Mouse (Mus musculus) v-Abl transformed pro-B cells (cell line): ENCODE data around the gene Hist1h4h.

Source experiments
- in situ Hi-C, 2 experiments: fragments of 400-800 bp; cut with MboI; formaldehyde crosslinking; loops; one replicate each; pipeline ENCODE4 v1.15.1; 2025; ENCODE audit not compliant: unreplicated experiment in 2 of 2

The Hist1h4h gene

DNA sequence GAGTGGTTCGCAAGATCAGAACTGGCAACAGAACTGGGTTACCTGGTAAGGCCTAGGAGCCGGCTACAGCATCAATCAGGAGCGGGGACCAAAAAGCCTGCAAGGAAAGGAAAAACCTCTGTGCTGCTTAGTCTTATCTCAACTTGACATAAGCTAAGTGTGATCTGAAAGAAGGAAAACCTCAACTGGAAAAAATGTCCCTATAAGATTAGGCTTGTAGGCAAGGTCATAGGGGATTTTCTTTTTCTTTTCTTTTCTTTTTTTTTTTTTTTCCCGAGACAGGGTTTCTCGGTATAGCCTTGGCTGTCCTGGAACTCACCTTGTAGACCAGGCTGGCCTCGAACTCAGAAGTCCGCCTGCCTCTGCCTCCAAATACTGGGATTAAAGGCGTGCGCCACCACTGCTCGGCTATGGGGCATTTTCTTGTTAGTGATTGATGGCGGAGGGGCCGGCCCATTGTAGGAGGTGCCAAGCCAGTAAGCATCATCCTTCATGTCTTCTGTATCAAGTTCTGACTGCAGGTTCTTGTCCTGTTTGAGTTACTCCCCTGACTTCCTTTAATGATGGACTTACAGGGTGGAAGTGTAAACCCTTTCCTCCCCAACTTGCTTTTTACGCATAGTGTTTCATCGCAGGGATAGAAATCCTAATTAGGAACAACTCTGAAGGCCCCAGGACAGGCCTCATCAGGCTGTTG is 23.9 kb upstream of the Hist1h4h start:
- in situ Hi-C loops = no loop called here

DNA sequence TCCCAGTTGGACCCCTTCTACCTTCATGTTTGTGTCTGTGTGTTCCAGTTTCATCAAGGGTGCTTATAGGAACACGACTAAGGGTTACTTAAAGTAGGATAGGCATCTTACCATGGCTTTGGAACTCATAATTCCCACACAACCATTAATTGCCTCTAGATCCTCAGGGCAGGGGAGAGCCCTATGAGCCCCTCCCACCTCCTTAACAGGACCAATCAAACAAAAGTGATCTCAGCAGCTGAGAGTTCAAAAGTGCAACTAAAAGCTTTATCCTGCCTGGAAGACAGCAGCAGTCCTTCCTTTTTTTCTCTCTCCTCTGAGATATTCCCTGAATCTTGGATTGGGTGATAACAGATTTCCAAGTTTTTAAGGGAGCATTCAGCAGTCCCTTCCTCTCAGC is 20.7 kb upstream of the Hist1h4h start:
- in situ Hi-C loops = loop anchor here (10.0 kb wide), 2 partner anchors 1485 to 1655 kb away; no protein-coding TSS in a partner anchor

DNA sequence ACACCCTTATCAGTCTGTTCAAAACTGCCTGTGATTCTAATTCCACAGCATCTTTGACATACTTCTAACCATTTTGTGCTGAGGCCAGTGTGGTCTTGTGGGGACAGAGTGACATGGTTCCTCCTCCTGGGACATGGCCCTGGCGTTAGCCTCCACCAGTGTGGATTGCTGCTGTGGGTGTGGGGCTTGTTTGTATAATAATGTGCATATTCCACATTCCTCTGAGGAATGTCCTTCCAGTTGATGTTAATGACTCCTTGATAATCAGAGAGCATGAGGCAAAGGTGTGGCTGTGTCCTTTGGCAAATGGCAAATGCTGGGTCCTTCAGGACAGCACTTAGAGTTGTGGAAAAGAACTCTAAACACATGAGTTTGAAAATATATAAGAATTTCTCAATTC is 17.3 kb upstream of the Hist1h4h start:
- in situ Hi-C loops = loop anchor here (10.0 kb wide), 2 partner anchors 1489 to 1659 kb away; no protein-coding TSS in a partner anchor

DNA sequence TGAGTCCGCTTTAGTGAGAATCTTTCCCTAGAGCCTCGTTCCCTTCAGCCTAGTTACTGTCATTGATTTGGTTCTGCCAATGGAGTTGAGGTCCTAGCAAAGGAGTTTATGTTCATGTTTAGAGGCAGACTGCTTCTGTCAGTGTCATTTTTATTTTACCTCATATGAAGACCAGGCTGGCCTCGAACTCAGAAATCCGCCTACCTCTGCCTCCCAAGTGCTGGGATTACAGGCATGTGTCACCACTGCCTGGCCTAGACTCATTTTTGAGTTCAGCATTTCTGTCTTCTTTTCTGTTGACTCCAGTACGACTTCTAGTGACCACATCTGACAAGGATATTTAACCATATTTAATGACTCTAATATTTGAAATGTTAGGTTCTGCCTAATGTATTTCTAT is 15.6 kb upstream of the Hist1h4h start:
- in situ Hi-C loops = loop anchor here (5.0 to 10.0 kb wide), 7 partner anchors 68 to 1803 kb away; no protein-coding TSS in a partner anchor

DNA sequence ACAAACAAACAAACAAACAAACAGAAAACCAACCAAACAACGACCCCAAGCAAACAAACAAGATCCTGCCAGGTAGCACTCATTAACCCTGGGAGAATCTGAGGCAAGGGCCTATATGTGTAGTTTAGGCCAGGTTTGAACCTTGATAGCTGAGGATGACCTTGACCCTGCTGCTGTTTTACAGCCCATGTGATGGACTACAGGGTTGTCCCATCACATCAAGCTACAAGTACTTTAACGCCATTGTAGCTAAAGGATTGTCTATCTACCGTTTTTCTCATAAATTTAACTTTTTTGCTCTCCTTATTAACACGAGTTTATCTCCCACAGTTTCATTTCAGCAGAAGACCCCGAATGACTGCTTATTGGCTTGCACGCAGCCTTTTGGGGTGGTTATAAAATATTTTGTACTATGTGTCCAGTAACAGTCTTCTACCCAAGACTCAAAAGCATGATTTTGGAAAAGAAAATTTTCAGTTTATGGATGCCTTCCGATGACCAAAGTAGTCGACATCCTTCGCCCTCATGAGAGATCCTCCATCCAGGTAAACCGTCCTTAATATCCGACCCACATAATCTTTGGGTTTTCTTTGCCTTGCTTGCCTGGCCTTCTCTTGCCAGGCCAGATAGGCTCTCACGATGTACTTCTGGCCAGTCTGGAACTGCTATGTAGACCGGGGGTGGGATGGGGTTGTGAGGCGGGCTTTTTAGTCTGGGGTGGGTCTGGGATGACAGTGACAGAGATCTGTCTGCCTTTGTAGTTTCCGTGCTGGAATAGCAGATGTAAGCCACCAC is 14.8 kb upstream of the Hist1h4h start:
- in situ Hi-C loops = loop anchor here (5.0 to 10.0 kb wide), 7 partner anchors 69 to 1804 kb away; no protein-coding TSS in a partner anchor

DNA sequence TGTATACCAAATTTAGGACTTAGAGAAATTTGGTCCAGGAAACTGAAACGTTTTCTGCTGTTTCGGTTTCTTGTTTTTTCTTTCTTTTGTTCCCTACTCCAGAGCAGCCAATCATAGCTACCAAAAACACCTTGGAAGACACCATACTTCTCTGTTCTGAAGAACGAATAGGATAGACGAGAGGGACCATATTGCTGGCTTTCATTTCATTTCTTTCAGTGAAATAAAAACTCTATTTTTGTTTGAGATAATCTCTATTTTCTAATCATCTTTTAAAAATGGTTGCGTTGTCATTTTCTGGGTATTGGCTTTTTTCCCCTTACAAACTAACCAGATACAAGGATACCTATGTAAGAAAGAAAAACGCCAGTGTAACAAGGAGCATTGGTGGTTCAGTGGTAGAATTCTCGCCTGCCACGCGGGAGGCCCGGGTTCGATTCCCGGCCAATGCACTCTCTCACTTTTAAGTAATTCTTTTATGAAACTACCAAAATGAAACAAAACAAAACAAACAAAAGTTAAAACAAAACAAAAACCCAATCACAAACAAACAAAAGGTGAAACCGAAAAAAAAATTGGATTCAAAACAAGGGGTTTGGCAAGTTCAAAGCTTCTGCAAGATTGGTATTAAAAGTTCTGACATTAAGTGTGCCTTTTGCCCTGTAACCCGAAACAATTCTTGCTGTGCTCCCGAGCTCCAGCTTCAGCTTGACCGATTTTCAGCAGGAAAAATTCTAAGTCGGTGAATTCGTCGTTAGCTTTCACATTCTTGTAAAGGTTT is 13.8 kb upstream of the Hist1h4h start:
- in situ Hi-C loops = loop anchor here (5.0 to 10.0 kb wide), 7 partner anchors 70 to 1805 kb away; no protein-coding TSS in a partner anchor

DNA sequence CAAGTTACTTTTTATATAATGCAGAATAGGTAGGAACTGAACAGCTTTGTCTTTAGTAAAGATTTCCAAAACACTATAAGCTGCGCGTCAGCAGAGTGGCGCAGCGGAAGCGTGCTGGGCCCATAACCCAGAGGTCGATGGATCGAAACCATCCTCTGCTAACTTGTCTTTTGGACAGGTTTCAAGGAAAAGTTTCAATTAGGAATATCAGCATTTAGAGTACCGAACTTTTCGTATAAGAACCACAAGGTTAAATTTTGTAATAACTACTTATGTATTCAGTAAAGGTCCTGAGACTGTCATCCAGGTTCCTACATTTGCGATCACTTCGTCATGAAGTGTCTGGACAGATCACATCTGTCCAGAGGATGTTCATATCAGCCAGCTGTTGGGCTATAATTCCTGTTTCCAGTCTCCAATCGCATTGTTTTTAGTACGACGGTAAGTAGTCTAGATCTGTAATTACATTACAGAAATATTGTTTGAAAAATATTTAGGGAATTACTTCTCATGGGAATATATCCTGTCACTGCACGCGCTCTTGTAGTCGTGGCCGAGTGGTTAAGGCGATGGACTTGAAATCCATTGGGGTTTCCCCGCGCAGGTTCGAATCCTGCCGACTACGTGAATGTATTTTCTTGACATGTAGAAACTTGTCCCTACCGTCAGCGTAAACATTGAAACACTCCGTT is 13.1 kb upstream of the Hist1h4h start:
- in situ Hi-C loops = loop anchor here (5.0 to 10.0 kb wide), 7 partner anchors 70 to 1805 kb away; no protein-coding TSS in a partner anchor

DNA sequence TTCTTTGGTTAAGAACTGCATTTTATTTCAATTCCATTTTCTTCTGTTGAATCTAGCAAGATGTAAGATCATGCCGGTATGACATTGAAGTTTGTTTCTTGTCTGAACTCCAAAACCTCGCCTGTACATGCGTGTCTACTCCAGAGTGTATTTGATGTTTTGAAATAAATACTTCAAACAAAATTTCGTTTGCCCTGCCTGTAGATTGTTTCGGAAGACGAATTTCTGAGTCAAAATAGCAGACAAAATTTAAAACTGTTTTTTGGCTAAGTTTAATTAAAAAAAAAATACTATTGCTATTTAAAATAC is 12.6 kb upstream of the Hist1h4h start:
- in situ Hi-C loops = loop anchor here (5.0 to 10.0 kb wide), 7 partner anchors 71 to 1806 kb away; no protein-coding TSS in a partner anchor

DNA sequence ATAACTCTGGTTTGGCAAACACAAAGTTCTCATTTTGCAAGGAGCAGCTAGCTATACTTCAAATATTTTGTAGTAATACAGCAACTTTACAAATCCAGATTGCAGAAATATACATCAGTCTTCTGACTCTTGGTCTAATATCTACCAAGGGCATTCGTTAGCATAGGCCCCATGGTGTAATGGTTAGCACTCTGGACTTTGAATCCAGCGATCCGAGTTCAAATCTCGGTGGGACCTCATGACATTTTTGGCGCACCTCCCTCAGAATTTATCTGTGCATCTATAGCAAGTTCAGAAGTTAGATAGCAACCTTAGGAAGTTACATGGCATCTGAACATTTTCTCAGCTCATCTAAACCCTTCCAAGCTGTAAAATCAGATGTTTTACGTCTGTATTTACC is 12.0 kb upstream of the Hist1h4h start:
- in situ Hi-C loops = loop anchor here (5.0 to 10.0 kb wide), 7 partner anchors 72 to 1807 kb away; no protein-coding TSS in a partner anchor

DNA sequence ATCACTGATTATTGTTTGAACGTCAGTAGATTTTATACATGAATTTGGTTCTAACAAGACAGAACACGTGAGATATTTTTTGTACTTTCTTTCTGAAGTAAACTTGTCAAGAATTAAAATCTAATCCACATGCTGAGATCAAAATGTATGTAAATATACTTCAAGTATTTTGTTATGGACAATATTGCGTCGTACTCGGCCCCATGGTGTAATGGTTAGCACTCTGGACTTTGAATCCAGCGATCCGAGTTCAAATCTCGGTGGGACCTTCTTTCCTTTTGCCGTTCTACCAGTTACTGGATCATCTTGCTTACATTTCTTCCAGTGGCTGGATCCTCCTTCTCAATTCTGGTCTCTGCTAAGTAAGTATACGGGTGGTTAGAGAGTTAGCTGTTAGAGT is 11.4 kb upstream of the Hist1h4h start:
- in situ Hi-C loops = loop anchor here (5.0 to 10.0 kb wide), 7 partner anchors 72 to 1807 kb away; no protein-coding TSS in a partner anchor

DNA sequence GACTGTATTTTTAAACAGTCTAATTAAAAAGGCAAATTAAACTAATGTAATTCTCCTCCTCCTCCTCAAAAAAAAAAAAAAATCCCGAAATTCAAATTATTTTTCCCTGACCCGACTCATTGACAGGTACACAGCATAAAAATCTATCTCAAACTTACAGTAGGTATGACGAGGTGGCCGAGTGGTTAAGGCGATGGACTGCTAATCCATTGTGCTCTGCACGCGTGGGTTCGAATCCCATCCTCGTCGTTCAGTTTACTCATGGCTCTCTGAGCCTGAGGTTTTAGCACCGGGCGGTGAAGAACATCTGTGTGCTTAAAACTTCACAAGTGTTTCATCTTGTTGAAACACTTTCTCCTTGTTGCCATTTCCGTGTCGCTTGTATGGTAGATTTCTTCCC is 9.1 kb upstream of the Hist1h4h start:
- in situ Hi-C loops = no loop called here

DNA sequence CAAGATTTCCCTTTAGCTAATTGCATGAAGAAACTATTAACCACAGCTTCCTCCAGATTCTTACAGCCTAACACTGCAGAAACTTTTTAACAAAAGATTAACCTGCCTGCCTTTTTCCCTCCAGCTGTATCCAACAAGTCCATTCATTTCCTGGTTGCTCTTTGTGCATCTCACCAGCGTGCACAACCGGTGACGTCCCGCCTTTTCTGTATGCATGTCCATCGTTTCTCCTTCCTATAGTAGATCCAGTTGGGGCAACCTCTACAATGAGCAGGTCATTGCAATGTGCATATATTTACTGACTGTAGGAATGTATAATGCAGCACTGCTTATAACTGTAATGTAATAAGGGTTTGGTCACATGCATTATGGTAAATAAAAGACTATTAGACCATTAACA is 6.9 kb upstream of the Hist1h4h start:
- in situ Hi-C loops = no loop called here

DNA sequence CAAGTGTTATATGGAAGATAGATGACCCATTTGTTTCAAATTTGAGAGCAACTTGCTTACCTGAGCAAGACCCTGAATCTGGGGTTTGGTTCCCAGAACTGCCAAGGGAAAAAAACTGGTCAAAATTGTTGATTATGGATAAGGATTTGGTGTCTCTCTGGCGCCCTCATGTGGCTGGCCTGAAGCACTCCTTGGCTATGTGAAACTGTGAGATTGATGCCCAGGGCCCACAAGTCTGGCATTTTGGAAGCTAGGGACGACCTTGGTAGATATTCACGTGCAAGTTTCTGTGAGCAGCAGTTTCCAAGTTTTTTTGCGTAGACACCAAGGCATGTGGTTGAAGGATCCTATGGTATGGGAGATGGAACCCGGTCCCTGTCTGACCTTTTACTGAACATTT is 6.2 kb upstream of the Hist1h4h start:
- in situ Hi-C loops = loop anchor here in 1 of 2 experiments (5.0 kb wide), 1 partner anchor 68 kb away; no protein-coding TSS in a partner anchor

DNA sequence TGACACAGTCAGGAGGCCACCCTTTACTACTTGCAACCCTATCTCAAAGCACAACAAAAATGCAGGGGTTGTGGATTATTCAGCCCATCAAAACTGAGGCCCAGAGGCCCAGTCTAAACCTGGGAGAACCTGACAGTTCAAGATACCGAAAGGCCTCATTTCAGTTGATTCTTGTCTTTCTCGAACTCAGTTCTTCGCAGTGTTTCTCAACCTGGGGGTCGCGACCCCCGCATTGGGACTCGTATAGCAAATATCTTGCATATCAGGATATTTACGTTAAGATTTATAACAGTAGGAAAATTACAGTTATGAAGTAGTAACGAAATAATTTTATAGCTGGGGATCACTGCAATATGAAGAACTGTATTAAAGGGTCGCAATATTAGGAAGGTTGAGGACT is 4.9 kb upstream of the Hist1h4h start:
- in situ Hi-C loops = loop anchor here in 1 of 2 experiments (5.0 kb wide), 1 partner anchor 66 kb away; no protein-coding TSS in a partner anchor

DNA sequence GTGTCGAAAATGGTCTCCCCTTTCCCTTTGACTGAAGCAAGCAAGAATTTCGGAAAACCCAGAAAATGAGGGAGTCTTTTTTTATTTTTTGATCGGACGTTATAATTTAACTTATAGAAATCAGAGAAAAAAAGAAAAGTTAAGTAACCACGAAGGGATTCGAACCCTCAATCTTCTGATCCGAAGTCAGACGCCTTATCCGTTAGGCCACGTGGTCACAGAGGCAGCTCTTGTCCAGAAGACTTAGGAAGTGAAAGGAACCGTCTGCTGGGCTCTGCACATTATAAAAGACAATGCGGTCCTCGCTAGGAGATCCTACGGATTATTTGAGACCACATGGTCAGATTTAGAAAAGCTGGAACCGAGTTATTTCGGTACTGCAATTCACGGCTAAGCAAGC is 4.5 kb upstream of the Hist1h4h start:
- in situ Hi-C loops = loop anchor here in 1 of 2 experiments (5.0 kb wide), 1 partner anchor 66 kb away; no protein-coding TSS in a partner anchor

DNA sequence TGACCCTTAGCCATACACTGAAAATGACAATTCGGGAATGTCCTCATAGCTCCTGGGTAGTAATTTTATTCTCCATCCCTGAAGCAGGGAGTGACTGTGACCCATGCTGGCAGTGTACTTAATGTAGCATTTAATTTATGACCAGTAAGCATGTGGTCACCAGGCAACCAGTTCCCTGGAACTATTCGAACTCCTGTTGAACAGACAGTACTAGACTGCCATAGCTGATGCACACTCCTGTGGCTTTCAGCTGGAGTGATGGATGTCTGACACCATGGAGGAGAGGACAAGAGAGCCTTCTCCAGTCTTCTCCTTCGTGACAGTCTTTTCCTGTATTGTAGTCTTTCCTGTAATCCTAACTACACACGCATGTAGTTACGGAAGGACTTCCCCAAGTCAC is 1.8 kb upstream of the Hist1h4h start:
- in situ Hi-C loops = loop anchor here in 1 of 2 experiments (5.0 kb wide), 1 partner anchor 63 kb away; no protein-coding TSS in a partner anchor

DNA sequence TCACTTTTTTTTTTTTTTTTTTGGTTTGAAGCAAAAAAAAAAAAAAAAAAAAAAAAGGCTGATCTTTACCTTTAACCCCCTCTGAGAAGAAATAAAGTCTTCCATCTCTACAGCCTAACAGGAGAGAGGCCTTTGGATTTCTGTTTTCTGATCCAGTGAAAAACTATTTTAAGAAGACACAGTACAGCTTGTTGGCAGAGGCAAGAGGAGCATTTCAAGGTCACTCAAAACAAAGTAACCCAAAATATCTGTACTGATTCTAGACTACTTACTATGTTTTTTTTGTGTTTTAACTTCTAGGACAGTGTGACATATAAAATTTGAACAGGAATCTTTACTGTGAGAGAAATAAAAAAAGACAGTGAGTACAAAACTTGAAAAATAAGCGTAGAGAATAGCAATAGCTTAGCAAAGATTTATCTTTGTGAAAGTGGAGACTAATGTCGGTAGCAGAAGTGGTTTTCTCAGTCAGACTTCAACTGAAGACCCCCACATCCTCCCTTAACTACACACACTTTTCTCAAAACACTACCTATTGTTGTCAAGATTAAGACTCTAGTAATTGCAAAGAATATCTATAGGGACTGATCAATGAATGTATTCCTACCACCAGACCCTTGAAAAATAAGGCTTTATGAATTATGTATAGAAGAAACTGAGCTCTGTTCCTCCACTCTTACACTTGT is 1.2 kb upstream of the Hist1h4h start:
- in situ Hi-C loops = loop anchor here (5.0 kb wide), 2 partner anchors 58 to 63 kb away; no protein-coding TSS in a partner anchor

DNA sequence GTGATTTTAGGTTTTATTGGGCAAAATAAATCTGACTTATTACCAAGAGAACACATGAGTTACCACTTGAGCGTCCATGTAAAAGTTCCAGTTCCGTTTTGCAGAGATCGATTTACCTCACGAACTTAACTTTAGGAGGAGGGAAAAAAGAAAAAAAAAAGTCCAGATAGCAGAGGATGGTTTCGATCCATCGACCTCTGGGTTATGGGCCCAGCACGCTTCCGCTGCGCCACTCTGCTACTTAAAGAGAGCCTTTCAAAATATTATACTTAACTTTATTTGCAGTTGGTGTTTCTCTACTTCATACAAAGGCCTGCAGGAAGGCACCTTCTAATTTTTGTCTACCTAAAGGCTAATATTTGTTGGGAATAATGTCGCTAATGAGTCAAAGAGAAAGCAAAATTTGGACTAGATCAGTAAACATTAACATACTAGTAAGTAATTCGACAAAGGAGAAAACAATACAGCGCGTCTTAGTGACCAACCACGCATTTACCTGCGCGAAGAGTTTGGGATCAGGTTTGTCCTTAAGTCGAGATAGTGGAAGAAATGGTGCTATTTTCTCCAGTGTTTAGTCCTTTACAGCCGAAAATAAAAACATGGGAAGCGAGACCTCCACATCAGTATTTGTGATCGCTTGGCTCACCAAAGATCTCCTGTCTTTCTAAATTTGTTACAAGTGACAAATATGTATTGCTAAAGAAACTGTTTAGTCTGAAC is 509 bp upstream of the Hist1h4h start:
- in situ Hi-C loops = loop anchor here in 1 of 2 experiments (5.0 kb wide), 1 partner anchor 57 kb away; no protein-coding TSS in a partner anchor
